Mouse (Mus musculus): ENCODE data around the gene Cyth1. TPM values are rescaled to one million over a fixed set of nuclear protein-coding genes. Genes with fewer than 3 reads are reported as not detected.

Cyth1 gene
- total and polyA plus RNA-seq, 3 experiments: 49.7 to 108 (median 79.7) TPM

DNA sequence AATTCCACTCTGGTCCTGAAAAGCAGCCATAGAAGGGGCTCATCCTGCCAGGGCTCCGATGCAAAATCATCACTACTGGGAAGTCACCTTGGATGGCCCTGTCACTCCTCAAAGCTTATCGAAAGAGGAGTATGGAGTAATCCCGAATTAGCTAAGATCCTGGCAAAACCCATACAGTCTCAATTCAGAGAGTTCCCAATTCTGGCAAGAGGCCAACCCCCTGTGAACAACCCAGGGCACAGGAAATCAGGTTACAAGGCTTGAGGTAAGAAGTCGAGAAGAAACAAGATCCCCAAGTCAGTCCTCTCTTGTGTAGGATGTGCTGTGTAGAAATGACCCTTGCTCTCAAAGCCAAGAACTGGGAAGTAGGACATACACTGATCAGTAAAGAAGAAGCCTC is 5.9 kb downstream of the Cyth1 start:
- Histone ChIP-seq H3K4me1 (ENCODE audit: control insufficient read depth in 1 of 2, insufficient read depth in 2 of 2) (peaks cover 34 to 90% of the 10 kb centered on the region in 2 experiments), H3K27ac (ENCODE audit: insufficient read depth, low read depth) (no peak overlapping the region)
- TF ChIP-seq TCF12 (IDR thresholded peaks at IDR 0.05; ENCODE audit: low read depth, low read length) (no peak), NELFE (IDR thresholded peaks at IDR 0.05; ENCODE audit: low read depth, low read length) (no peak), POLR2AphosphoS2 (IDR thresholded peaks at IDR 0.05; ENCODE audit: low read depth, low read length) (no peak), MAFK (IDR thresholded peaks at IDR 0.05; ENCODE audit: insufficient replicate concordance, low read length) (no peak), CHD2 (IDR thresholded peaks at IDR 0.05; ENCODE audit: low read length) (no peak), HCFC1 (IDR thresholded peaks at IDR 0.05; ENCODE audit: low read depth, low read length) (no peak), USF1 (IDR thresholded peaks at IDR 0.05; ENCODE audit: low read depth, low read length) (no peak), USF2 (conservative IDR thresholded peaks at IDR 0.05; ENCODE audit: low read depth, low read length) (no peak)

DNA sequence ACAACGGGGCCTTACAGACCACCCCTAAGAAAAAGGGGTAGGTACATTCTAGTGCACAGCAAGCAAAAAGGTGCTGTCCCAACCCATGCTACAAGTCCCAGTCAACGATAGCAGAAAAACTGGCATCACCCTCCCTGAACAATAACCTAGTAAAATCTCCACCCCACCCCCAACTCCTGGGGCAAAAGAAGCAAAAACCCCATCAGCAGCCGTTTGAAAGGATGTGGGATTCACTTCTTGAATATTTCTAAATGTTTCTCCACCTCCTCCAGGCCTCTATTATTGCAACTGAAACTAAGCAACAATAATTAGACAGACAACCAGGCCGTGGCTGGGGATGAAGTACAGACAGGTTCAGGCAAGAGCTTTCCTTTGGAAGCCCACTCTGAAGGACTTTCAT is 8.0 kb downstream of the Cyth1 start:
- dilution Hi-C loops (cut with MboI; ENCODE audit: extremely low pct_ligation_motif_present, extremely low pct_unique_long_range_greater_than_20kb, low sequenced_read_pairs): no loop called here
- Histone ChIP-seq H3K4me2 (ENCODE audit: insufficient read depth, low read depth, poor library complexity, severe bottlenecking) (peak overlapping the region; percentile 7), H3K9me3 (replicated peaks; ENCODE audit: low read length) (no peaks in the 10 kb centered on the region), H3K9ac (ENCODE audit: insufficient read depth, low read depth) (peak overlapping the region; percentile 0; the same call in 1 of the 2 replicates), H3K4me3 (replicated peaks in 1 of 3; ENCODE audit: low read depth in 2 of 3, low read length in 2 of 3, poor library complexity in 1 of 3) (peak overlapping the region in 1 of 3 experiments; percentile 8), H3K27me3 (replicated peaks) (no peaks in the 10 kb centered on the region), H3K4me1 (ENCODE audit: control insufficient read depth in 1 of 2, insufficient read depth in 2 of 2) (peaks cover 41 to 96% of the 10 kb centered on the region in 2 experiments), H3K36me3 (replicated peaks in 1 of 2; ENCODE audit: control insufficient read depth in 1 of 2, insufficient read depth in 1 of 2, low read length in 1 of 2) (peaks cover 0 to 6% of the 10 kb centered on the region in 2 experiments), H3K79me2 (replicated peaks; ENCODE audit: control insufficient read depth, extremely low read depth, insufficient read depth, poor library complexity, severe bottlenecking) (peaks cover 26% of the 10 kb centered on the region), H3K27ac (ENCODE audit: insufficient read depth, low read depth) (peak overlapping the region; percentile 27; the same call in 1 of the 2 replicates)
- DNase-seq (ENCODE audit: extremely low read depth): peak; percentile 48
- TF ChIP-seq KAT2A (IDR thresholded peaks at IDR 0.05; ENCODE audit: insufficient replicate concordance, low read length) (no peak), IRF4 (IDR thresholded peaks at IDR 0.05; ENCODE audit: low read depth, low read length) (peak; percentile 67), ELF1 (IDR thresholded peaks at IDR 0.05; ENCODE audit: low read depth, low read length) (no peak), BHLHE40 (IDR thresholded peaks at IDR 0.05; ENCODE audit: low read depth, low read length) (peak; percentile 37; the same call in 1 of the 2 replicates), E2F4 (IDR thresholded peaks at IDR 0.05; ENCODE audit: insufficient replicate concordance, low read depth, low read length) (no peak), SMC3 (IDR thresholded peaks at IDR 0.05; ENCODE audit: low read depth, low read length) (no peak), JUND (conservative IDR thresholded peaks at IDR 0.05; ENCODE audit: low read depth, low read length) (no peak), JUN (IDR thresholded peaks at IDR 0.05; ENCODE audit: insufficient read depth, low read depth, low read length) (no peak), ETS1 (conservative IDR thresholded peaks at IDR 0.05; ENCODE audit: low read depth, low read length) (no peak; the same call in 1 of the 2 replicates), MEF2A (IDR thresholded peaks at IDR 0.05; ENCODE audit: borderline replicate concordance, low read depth, low read length) (peak; percentile 55; the same call in 1 of the 2 replicates), USF1 (IDR thresholded peaks at IDR 0.05; ENCODE audit: low read depth, low read length) (no peak), CHD2 (IDR thresholded peaks at IDR 0.05; ENCODE audit: low read length) (peak; percentile 55; the same call in 1 of the 2 replicates), CHD1 (IDR thresholded peaks at IDR 0.05; ENCODE audit: low read depth, low read length) (0 out of 2 replicates have a peak, but pooled peaks have one; percentile 23), ZNF384 (IDR thresholded peaks at IDR 0.05; ENCODE audit: low read depth, low read length) (no peak), TCF12 (IDR thresholded peaks at IDR 0.05; ENCODE audit: low read depth, low read length) (no peak)
- in situ Hi-C loops (cut with MboI; ENCODE audit: low pct_ligation_motif_present, low pct_unique_long_range_greater_than_20kb, low sequenced_read_pairs): no loop called here

More for the DNA sequence above, 5.9 kb downstream of the Cyth1 start:
- peaks cover 39% of the 10 kb centered on the region for H3K79me2 ChIP-seq (replicated peaks; ENCODE audit: control insufficient read depth, extremely low read depth, insufficient read depth, poor library complexity, severe bottlenecking)
- in situ Hi-C loops (cut with MboI; ENCODE audit: low pct_ligation_motif_present, low pct_unique_long_range_greater_than_20kb, low sequenced_read_pairs): no loop called here
- dilution Hi-C loops (cut with MboI; ENCODE audit: extremely low pct_ligation_motif_present, extremely low pct_unique_long_range_greater_than_20kb, low sequenced_read_pairs): no loop called here
- H3K9me3 ChIP-seq (replicated peaks; ENCODE audit: low read length): no peaks in the 10 kb centered on the region
- no peak overlapping the region for H3K9ac ChIP-seq (ENCODE audit: insufficient read depth, low read depth)
- no peak overlapping the region for H3K4me2 ChIP-seq (ENCODE audit: insufficient read depth, low read depth, poor library complexity, severe bottlenecking)
- H3K36me3 ChIP-seq (replicated peaks in 1 of 2; ENCODE audit: control insufficient read depth in 1 of 2, insufficient read depth in 1 of 2, low read length in 1 of 2): peaks cover 0 to 4% of the 10 kb centered on the region in 2 experiments
- no peak overlapping the region for H3K4me3 ChIP-seq (replicated peaks in 1 of 3; ENCODE audit: low read depth in 2 of 3, low read length in 2 of 3, poor library complexity in 1 of 3)
- no peaks in the 10 kb centered on the region for H3K27me3 ChIP-seq (replicated peaks)
- no peak for DNase-seq (ENCODE audit: extremely low read depth)
